Mouse (Mus musculus) urinary bladder, postnatal 25 days (tissue): Measurements from ENCODE around the gene Stn1.
"Not testable (repeated sequence)": the region's sequence is repeated elsewhere in the genome, so short reads cannot be mapped to it uniquely, and the experiment has no call there.

Experiments
- DNase-seq: peaks from one replicate; pipeline ENCODE4 v3.0.0; 2022; ENCODE audit warnings: low spot score

The Stn1 gene

DNA sequence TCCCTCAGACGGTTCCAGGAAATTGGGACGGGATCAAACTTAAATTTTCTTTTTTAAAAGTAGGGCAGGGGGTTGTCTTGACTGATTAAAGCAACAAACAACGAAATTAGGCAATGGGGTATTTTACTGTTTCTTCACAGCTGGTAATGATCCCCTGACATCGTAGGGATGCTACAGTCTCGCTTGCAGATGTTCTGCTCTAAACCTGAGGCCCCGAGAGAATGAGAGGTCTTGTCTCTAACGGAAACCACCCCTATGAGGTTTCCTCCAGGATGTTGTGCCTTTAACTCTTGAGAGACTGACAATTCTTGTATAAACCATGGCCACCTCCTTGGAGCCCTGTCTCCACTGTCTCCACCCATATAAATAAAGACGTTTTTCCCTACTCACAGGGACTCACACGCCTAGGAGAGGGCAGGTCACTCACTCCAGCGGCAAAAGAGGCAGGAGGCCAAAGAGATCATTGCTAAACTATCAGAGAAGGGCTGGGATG is at the start of gene Stn1:
Gene Stn1, minus strand, starts transcription at position 208 of the 493 bp plus-strand sequence.
- no peak for DNase-seq

DNA sequence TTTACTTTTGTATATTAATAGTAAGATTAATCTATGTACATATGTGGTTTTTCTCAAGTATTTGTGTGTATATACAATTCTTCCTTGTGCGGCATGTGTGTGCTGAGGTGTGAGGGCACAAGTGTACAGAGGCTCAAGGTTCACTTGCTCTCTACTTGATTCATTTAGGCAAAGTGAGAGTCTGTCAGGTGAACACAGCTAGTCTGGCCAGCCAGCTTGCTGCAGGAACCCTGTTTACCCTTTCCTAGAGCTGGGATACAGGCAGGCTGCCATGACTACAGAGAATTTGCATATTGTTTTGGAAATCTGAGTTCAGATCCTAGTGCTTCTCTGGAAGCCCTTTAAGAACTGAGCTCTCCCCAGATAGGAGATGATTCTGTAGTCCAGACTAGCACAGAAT is 49.7 kb upstream of the Stn1 start:
- DNase-seq = no peak

- DNase-seq = no peak
Measured at GRCm38 (mm10) chr19:47585772-47586171, 48.5 kb upstream of the Stn1 start.

- DNase-seq = peak; percentile 21
Measured at GRCm38 (mm10) chr19:47579788-47580631, 42.7 kb upstream of the Stn1 start.

DNA sequence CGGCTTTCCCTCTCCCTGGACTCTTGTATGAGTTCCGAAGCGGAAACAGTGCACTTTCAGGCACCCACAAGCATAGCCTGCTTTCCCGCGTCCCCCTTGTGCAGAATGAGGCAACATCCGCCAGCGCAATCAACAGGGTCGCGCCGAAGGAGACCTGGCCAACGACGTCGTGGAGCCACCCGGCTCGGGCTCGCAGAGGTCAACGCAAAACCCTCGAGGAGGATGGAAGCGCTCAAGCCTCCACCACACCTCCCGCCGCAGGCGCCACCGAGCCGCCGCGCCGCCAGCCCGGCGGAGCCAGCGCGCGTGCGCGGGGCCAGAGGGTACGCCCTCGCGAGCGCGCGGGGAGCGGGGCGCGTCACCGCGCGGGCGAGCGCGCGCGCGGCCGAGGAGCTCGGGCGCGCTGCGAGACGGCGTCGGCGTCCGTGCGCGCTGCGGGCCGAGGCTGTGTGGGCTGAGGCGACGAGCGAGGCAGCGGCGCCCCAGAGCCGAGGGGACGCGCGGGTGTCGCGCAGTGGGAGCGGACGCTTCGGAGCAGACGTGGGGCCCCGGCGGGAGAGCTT is 42.0 kb upstream of the Stn1 start, which contains the start of gene Slk:
Gene Slk, plus strand, starts transcription at position 454 of the 563 bp plus-strand sequence.
- DNase-seq = peak; percentile 78

DNA sequence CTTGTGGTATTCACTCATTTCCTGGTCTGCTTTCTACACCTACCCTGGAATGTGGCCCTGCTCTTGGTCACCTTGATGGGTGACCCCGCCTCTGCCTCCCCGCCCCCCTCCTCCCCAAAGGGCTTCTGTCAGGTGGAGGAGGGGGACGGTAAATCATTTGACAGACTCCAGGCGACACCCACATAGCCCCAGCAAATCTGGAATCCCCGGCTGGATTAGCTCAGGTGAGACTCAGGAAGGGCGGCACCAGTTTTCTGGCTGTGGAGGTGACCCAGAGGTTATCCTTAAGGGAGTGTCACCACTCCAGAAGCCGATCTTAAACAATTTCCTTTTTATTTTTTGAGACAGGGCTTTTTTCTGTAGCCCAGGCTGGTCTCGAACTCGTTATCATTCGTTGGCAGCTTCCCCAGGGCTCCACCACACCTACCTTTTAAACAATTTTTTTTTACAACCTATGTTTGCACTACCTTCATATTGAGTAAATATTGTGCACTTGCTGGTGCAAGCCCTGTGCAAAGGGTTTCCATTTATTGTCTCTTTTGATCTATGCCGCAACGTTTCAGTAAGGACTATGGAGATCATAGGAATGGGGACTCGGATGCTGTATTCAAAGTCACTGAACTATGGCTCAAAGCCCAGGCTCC is 41.4 kb upstream of the Stn1 start:
- peak; percentile 21 for DNase-seq

DNA sequence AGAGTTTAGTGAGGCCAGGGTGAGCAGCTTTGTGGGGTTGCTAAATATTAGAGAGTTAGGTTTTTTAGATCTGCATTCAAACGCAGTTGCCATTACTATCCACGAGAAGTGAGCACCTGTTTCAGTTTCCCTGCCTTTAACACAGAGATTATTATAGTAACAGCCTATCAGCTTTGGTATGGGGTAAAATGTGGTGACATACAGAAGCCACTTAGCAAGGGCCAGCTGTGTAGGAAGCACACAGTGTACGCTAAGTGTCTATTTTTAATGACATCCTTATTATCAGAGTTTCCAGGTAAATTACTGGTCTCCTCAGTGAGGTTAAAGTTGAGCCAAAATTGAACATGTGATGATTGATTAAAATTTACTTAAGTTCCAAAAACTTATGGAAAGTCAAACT is 36.4 kb upstream of the Stn1 start:
- no peak for DNase-seq

- DNase-seq = not testable (repeated sequence)
Measured at GRCm38 (mm10) chr19:47571981-47572380, 34.7 kb upstream of the Stn1 start.

DNA sequence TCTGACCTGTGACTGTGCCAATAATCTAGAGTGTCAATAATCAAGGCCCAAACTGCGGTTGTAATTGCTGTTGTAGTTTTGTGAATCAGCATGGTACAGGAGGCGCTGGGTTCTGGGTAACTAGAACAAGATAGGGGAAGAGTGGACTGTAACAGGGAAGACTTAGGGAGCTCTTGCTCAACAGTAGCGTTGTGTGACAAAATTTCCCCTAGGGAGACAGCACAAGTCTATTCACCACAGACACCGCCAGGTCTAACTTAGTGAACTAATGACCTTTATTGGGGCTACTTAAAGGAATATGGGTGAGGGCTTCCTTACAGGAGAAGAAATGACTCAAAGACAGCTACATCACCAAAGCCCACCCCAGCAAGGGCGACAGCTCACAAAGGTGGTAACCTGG is 32.7 kb upstream of the Stn1 start:
- DNase-seq = no peak

GRCm38 (mm10) chr19:47565994-47566393 is 28.7 kb upstream of the Stn1 start:
- DNase-seq = no peak

- DNase-seq = no peak
Measured at GRCm38 (mm10) chr19:47565031-47565654, 27.8 kb upstream of the Stn1 start.

DNA sequence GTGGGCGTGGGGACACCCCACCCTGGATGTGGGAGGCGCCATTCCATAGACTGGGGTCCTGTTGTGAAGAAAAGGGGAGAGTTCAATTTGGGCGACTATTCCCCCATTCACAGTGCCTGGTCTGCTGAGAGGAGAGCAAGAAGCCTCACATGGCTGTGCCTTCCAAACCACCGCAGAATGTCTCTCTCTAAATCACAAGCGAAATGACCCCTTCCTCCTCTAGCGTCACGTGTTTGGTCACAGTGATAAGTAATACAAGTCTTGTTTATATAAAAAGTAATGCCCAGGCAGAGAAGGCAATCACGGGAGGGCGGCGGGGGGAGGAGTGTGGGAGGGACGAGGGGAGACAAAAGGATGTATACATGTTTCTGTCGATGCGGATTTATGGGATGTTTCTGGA is 26.4 kb upstream of the Stn1 start:
- no peak for DNase-seq

- no peak for DNase-seq
Measured at GRCm38 (mm10) chr19:47561996-47562441, 24.7 kb upstream of the Stn1 start.

GRCm38 (mm10) chr19:47560544-47561161 is 23.3 kb upstream of the Stn1 start:
- DNase-seq = no peak

DNA sequence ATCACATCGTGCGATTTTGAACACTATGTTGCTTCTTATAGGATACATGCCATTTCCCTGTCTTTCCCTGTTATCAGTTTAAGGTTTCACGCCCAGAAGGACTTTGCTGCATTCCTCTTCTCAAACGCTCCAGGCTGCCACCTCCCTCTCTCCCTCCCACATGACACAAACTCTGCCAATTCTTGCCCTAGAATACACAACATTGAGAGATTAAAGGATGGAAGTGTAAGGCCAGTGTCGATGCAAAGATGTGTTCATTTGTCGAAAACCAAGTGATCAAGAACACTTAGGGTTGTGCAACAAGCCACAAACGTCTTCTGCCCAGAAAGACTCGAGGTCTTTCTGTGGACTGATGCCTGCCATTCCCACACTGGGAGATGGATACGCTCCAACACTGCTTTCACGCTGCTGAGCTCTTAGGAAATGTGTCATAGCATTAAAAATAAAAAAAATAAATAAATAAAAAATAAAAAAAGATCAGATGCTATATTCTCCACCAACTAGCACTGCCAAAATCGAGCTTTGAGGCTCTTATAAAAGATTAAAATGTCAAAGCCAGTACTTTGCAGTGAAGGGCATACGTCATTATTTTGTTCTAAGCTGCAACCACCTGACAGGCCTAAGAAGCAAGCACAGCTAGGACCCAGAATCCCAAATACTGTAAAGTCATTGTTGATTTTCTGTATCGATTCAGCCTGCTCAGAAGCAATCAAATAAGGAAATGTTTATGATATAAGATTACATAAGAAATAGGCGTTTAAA is 22.6 kb upstream of the Stn1 start:
- no peak for DNase-seq

DNA sequence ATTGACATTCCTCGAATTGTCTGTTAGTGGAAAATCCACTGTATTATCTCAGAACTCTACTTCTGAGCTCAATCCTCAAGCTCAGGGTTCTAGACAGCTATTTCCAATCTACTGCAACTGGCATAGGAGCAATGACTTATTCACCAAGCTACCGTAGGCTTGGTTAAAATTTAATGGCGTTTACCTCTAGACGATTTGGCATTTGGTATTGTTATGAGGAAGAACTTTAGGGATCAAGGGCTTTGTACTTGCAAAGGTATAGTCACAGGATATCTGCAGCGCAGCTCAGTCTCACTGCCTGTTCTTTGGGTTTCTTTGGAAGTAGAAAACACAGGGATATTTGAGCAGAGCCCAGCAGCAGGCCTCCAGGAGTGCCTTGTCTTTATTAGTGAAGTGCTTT is 21.8 kb upstream of the Stn1 start:
- no peak for DNase-seq

- DNase-seq = no peak
Measured at GRCm38 (mm10) chr19:47549584-47549983, 12.3 kb upstream of the Stn1 start.

DNA sequence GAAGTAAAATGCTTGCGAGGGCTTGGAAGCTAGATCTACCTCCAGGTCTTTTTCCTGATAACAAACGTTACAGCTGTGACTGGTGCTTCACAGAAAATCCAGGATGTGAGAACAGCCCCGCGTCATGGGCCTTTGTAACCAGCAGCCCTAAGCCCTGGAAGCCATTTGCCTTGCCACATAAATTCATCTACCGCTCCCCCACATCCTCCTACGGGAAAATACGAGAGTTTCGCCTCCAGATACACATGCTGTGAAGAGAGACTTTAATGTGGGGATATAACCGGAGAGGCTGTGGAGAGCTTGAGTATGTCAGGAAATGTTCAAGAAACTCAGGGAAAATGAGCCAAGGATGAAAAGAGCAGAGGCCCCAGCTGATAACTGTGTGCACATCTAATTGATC is 11.9 kb upstream of the Stn1 start:
- no peak for DNase-seq

DNA sequence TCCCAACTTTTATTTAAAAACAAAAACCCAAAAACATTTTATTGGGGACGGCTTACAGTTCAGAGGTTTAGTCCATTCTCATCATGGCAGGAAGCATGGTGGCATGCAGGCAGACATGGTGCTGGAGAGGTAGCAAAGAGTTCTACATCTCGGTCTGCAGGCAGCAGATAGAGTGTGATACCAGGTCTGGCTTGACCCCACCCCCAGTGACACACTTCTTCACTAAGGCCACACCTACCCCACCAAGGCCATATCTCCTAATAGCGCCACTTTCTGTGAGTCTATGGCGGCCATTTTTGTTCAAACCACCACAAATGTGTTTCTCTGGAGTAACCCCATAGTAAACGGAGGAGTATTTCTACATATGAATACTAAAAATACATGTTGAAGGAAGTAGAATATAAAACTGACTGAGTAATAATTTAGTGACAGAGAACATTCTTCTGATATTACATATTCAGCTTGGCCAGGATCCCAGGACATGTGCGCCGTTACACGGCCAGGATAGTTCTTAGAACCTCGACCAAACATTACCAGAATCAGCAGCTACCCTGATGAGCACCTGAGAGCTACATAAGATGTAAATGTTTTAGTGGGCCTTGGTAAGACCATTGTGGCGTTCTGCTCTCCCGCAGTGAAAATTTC is 11.2 kb upstream of the Stn1 start:
- no peak for DNase-seq

- no peak for DNase-seq
Measured at GRCm38 (mm10) chr19:47545528-47545927, 8.2 kb upstream of the Stn1 start.

GRCm38 (mm10) chr19:47545055-47545454 is 7.7 kb upstream of the Stn1 start:
- no peak for DNase-seq
